Mouse (Mus musculus): ENCODE data around the gene Ttn.
A peak's percentile ranks its signal among the peaks of the same experiment; 100 is the strongest.

Ttn gene

GRCm38 (mm10) chr2:76962045-76962432 lies 20.3 kb downstream of the Ttn start:
- DNase-seq, result no peak

GRCm38 (mm10) chr2:76961420-76962044 lies 20.8 kb downstream of the Ttn start:
- no peak for DNase-seq

- DNase-seq, result no peak
Observed at GRCm38 (mm10) chr2:76949774-76950173, 32.6 kb downstream of the Ttn start.

- DNase-seq, result no peak
Observed at GRCm38 (mm10) chr2:76938515-76938914, 43.8 kb downstream of the Ttn start.

- DNase-seq, result peak; percentile 66
Observed at GRCm38 (mm10) chr2:76929718-76930117, 52.6 kb downstream of the Ttn start.

GRCm38 (mm10) chr2:76928816-76929215 lies 53.5 kb downstream of the Ttn start:
- DNase-seq, result no peak

- DNase-seq, result no peak
Observed at GRCm38 (mm10) chr2:76928298-76928697, 54.0 kb downstream of the Ttn start.

- no peak for DNase-seq
Observed at GRCm38 (mm10) chr2:76926927-76927326, 55.4 kb downstream of the Ttn start.

- no peak for DNase-seq
Observed at GRCm38 (mm10) chr2:76914959-76915358, 67.4 kb downstream of the Ttn start.

- DNase-seq, result no peak
Observed at GRCm38 (mm10) chr2:76908705-76909457, 73.5 kb downstream of the Ttn start.

GRCm38 (mm10) chr2:76903351-76903750 lies 79.0 kb downstream of the Ttn start:
- no peak for DNase-seq

- DNase-seq, result no peak
Observed at GRCm38 (mm10) chr2:76901476-76902086, 80.8 kb downstream of the Ttn start.

- DNase-seq, result no peak
Observed at GRCm38 (mm10) chr2:76899886-76900285, 82.5 kb downstream of the Ttn start.

- no peak for DNase-seq
Observed at GRCm38 (mm10) chr2:76896990-76897389, 85.4 kb downstream of the Ttn start.

GRCm38 (mm10) chr2:76895327-76895726 lies 87.0 kb downstream of the Ttn start:
- no peak for DNase-seq

- DNase-seq, result no peak
Observed at GRCm38 (mm10) chr2:76888721-76889120, 93.6 kb downstream of the Ttn start.

GRCm38 (mm10) chr2:76885855-76886254 lies 96.5 kb downstream of the Ttn start:
- no peak for DNase-seq

- no peak for DNase-seq
Observed at GRCm38 (mm10) chr2:76881406-76881805, 100.9 kb downstream of the Ttn start.

GRCm38 (mm10) chr2:76875587-76875986 lies 106.8 kb downstream of the Ttn start:
- no peak for DNase-seq

GRCm38 (mm10) chr2:76866928-76867327 lies 115.4 kb downstream of the Ttn start:
- no peak for DNase-seq

- no peak for DNase-seq
Observed at GRCm38 (mm10) chr2:76865497-76865896, 116.8 kb downstream of the Ttn start.

GRCm38 (mm10) chr2:76861327-76861726 lies 121.0 kb downstream of the Ttn start:
- DNase-seq, result no peak

- no peak for DNase-seq
Observed at GRCm38 (mm10) chr2:76850066-76850465, 132.3 kb downstream of the Ttn start.

- DNase-seq, result no peak
Observed at GRCm38 (mm10) chr2:76843162-76843561, 139.2 kb downstream of the Ttn start.
